Mouse (Mus musculus) intestine, postnatal 0 days (tissue): ENCODE results near the gene Mafg. TPM values are rescaled to one million over a fixed set of nuclear protein-coding genes. Genes with fewer than 3 reads are reported as not detected.

Source experiments
- ATAC-seq: fragments of 200-750 bp; cut with Nextera tagmentation; 2 replicates; pipeline ENCODE4 v1.8.0; 2017; ENCODE audit warnings: mild to moderate bottlenecking, moderate TSS enrichment, moderate library complexity
- H3K27ac ChIP-seq: fragments of 300-500 bp; sonication (generic); 2 replicates; pipeline ENCODE4 v1.5.1; 2014; ENCODE audit warnings: mild to moderate bottlenecking, low read depth, low read length, moderate library complexity
- H3K27me3 ChIP-seq: fragments of 300-500 bp; sonication (generic); replicated peaks from 2 replicates; pipeline ENCODE4 v1.6.1; 2014; ENCODE audit warnings: low read length, mixed read lengths; ENCODE audit not compliant: control insufficient read depth, insufficient read depth
- H3K36me3 ChIP-seq: fragments of 300-500 bp; sonication (generic); 2 replicates; pipeline ENCODE4 v1.6.1; 2014; ENCODE audit warnings: mild to moderate bottlenecking, moderate library complexity; ENCODE audit not compliant: control insufficient read depth, insufficient read depth
- H3K4me1 ChIP-seq: fragments of 300-500 bp; sonication (generic); replicated peaks from 2 replicates; pipeline ENCODE4 v1.6.1; 2014; ENCODE audit warnings: antibody characterized with exemption, low read length, mixed read lengths; ENCODE audit not compliant: control insufficient read depth, insufficient read depth
- H3K4me2 ChIP-seq: fragments of 300-500 bp; sonication (generic); replicated peaks from 2 replicates; pipeline ENCODE4 v1.6.1; 2014; ENCODE audit warnings: low read depth, mild to moderate bottlenecking, moderate library complexity
- H3K4me3 ChIP-seq: fragments of 300-500 bp; sonication (generic); 2 replicates; pipeline ENCODE4 v1.5.1; 2014; ENCODE audit warnings: low read depth, low read length
- H3K9ac ChIP-seq: fragments of 300-500 bp; sonication (generic); 2 replicates; pipeline ENCODE4 v1.6.1; 2014; ENCODE audit warnings: mild to moderate bottlenecking, low read depth, low read length
- H3K9me3 ChIP-seq: fragments of 300-500 bp; sonication (generic); 2 replicates; pipeline ENCODE4 v1.6.1; 2016; ENCODE audit warnings: mixed run types; ENCODE audit not compliant: control insufficient read depth
- CTCF ChIP-seq: sonication (generic); IDR thresholded peaks from 2 replicates; pipeline ENCODE4 v1.5.1; 2016; ENCODE audit warnings: low read depth, mild to moderate bottlenecking, control low read depth, antibody characterized with exemption, moderate library complexity
- WGBS: fragments of 180-500 bp; shearing (Covaris S2); extraction: QIAGEN DNeasy Blood & Tissue Kit; methylation state at CpG from one replicate; pipeline ENCODE4 v1.1.7; 2014; 5-methylcytosine and 5-hydroxymethylcytosine counted together
- polyA plus RNA-seq: library from polyadenylated mRNA; unstranded; fragments of >200 nt; fragmentation: Nextera tagmentation; extraction: Ambion mirVana; gene quantifications from 2 replicates; pipeline ENCODE4 v1.2.1, GENCODE M21; 2015

Mafg gene
- polyA plus RNA-seq, 1 experiment from 2014 or later, result 40.2 TPM

- ATAC-seq, result no peak
- peaks cover 52% of the 10 kb centered on the region for H3K36me3 ChIP-seq
- no peak overlapping the region for H3K4me3 ChIP-seq
- 69% methylated on average over 4 of the region's 4 CpGs for WGBS
- no peak overlapping the region for H3K9ac ChIP-seq
- no peaks in the 10 kb centered on the region for H3K9me3 ChIP-seq
- no peaks in the 10 kb centered on the region for H3K27me3 ChIP-seq
- H3K4me2 ChIP-seq, result no peak overlapping the region
- no peak for TF ChIP-seq CTCF
- no peaks in the 10 kb centered on the region; the same call in 1 of the 2 replicates for H3K4me1 ChIP-seq
- H3K27ac ChIP-seq, result 0 out of 2 replicates have a peak overlapping the region, but pooled peaks have one; percentile 15
Measured at GRCm38 (mm10) chr11:120606764-120607163, 26.6 kb downstream of the Mafg start.

- Histone ChIP-seq H3K9ac (no peak overlapping the region), H3K27me3 (no peaks in the 10 kb centered on the region), H3K4me1 (no peaks in the 10 kb centered on the region; the same call in 1 of the 2 replicates), H3K4me3 (no peak overlapping the region), H3K27ac (no peak overlapping the region), H3K4me2 (no peak overlapping the region), H3K36me3 (peaks cover 41% of the 10 kb centered on the region), H3K9me3 (no peaks in the 10 kb centered on the region)
- ATAC-seq, result no peak
- 87% methylated on average over 7 of the region's 7 CpGs for WGBS
- no peak for TF ChIP-seq CTCF
Measured at GRCm38 (mm10) chr11:120605667-120606066, 27.7 kb downstream of the Mafg start.

- WGBS, result 52% methylated on average over 2 of the region's 2 CpGs
- no peak overlapping the region for H3K27ac ChIP-seq
- no peak for TF ChIP-seq CTCF
- H3K4me3 ChIP-seq, result no peak overlapping the region
- no peaks in the 10 kb centered on the region for H3K9me3 ChIP-seq
- ATAC-seq, result no peak
- H3K27me3 ChIP-seq, result no peaks in the 10 kb centered on the region
- peaks cover 31% of the 10 kb centered on the region for H3K36me3 ChIP-seq
- H3K9ac ChIP-seq, result no peak overlapping the region
- H3K4me1 ChIP-seq, result peaks cover 6% of the 10 kb centered on the region; the same call in 1 of the 2 replicates
- H3K4me2 ChIP-seq, result no peak overlapping the region
Measured at GRCm38 (mm10) chr11:120603545-120603944, 29.9 kb downstream of the Mafg start.

- TF ChIP-seq CTCF, result no peak
- 87% methylated on average over 3 of the region's 3 CpGs for WGBS
- Histone ChIP-seq H3K27me3 (no peaks in the 10 kb centered on the region), H3K36me3 (peaks cover 34% of the 10 kb centered on the region), H3K27ac (no peak overlapping the region), H3K9me3 (no peaks in the 10 kb centered on the region), H3K4me3 (no peak overlapping the region), H3K4me1 (0 out of 2 replicates have a peak, but pooled peaks cover 6% of the 10 kb centered on the region), H3K9ac (no peak overlapping the region), H3K4me2 (no peak overlapping the region)
- no peak for ATAC-seq
Measured at GRCm38 (mm10) chr11:120600716-120601115, 32.7 kb downstream of the Mafg start.

GRCm38 (mm10) chr11:120598990-120599549 is 34.3 kb downstream of the Mafg start:
- Histone ChIP-seq H3K9ac (peak overlapping the region; percentile 97), H3K27me3 (no peaks in the 10 kb centered on the region), H3K9me3 (no peaks in the 10 kb centered on the region), H3K27ac (no peak overlapping the region), H3K4me1 (0 out of 2 replicates have a peak, but pooled peaks cover 6% of the 10 kb centered on the region), H3K36me3 (peaks cover 44% of the 10 kb centered on the region), H3K4me2 (peak overlapping the region; percentile 77), H3K4me3 (peak overlapping the region; percentile 65)
- 47% methylated on average over 17 of the region's 17 CpGs for WGBS
- ATAC-seq, result no peak
- no peak for TF ChIP-seq CTCF

GRCm38 (mm10) chr11:120598283-120598989 is 35.0 kb downstream of the Mafg start, which contains the start of the genes Alyref and Anapc11:
Alyref (minus strand) TSS chr11:120598365.
Anapc11 (plus strand) TSS chr11:120598421.
- ATAC-seq, result peak; percentile 99
- H3K9ac ChIP-seq, result peak within 1 kb of the TSS; percentile 97
- H3K4me1 ChIP-seq, result 0 out of 2 replicates have a peak, but pooled peaks cover 6% of the 10 kb centered on the region
- under 1% methylated on average over 87 of the region's 88 CpGs for WGBS
- H3K36me3 ChIP-seq, result peaks cover 43% of the 10 kb centered on the region
- no peaks in the 10 kb centered on the region for H3K27me3 ChIP-seq
- no peaks in the 10 kb centered on the region for H3K9me3 ChIP-seq
- H3K27ac ChIP-seq, result peak within 1 kb of the TSS; percentile 94
- H3K4me2 ChIP-seq, result peak within 1 kb of the TSS; percentile 77
- TF ChIP-seq CTCF, result no peak; the same call in 1 of the 2 replicates
- peak within 1 kb of the TSS; percentile 65 for H3K4me3 ChIP-seq
